Mouse (Mus musculus) liver, embryonic 11.5 days (tissue): ENCODE measurements around the gene Gm42906. TPM values are rescaled to one million over a fixed set of nuclear protein-coding genes. Genes with fewer than 3 reads are reported as not detected.

Source experiments
- ATAC-seq: fragments of 200-750 bp; cut with Nextera tagmentation; replicated peaks from 2 replicates; pipeline ENCODE4 v1.8.0; 2017; ENCODE audit warnings: moderate number of reproducible peaks, mild to moderate bottlenecking, moderate TSS enrichment, moderate library complexity; ENCODE audit not compliant: low FRiP score
- DNase-seq: peaks from one replicate; pipeline ENCODE4 v3.0.0-alpha.2; 2017; ENCODE audit warnings: low spot score
- H3K27ac ChIP-seq: fragments of 300-500 bp; sonication (generic); 2 replicates; pipeline ENCODE4 v1.5.1; 2014; ENCODE audit warnings: mild to moderate bottlenecking, low read depth, low read length, control low read depth
- H3K27me3 ChIP-seq: fragments of 300-500 bp; sonication (generic); replicated peaks from 2 replicates; pipeline ENCODE4 v1.6.1; 2014; ENCODE audit warnings: low read length, mixed read lengths; ENCODE audit not compliant: control insufficient read depth, insufficient read depth
- H3K36me3 ChIP-seq: fragments of 300-500 bp; sonication (generic); 2 replicates; pipeline ENCODE4 v1.6.1; 2014; ENCODE audit warnings: mild to moderate bottlenecking, low read length, moderate library complexity, mixed read lengths; ENCODE audit not compliant: control insufficient read depth, insufficient read depth
- H3K4me1 ChIP-seq: fragments of 300-500 bp; sonication (generic); replicated peaks from 2 replicates; pipeline ENCODE4 v1.6.1; 2014; ENCODE audit warnings: low read length, mixed read lengths; ENCODE audit not compliant: control insufficient read depth, insufficient read depth
- H3K4me2 ChIP-seq: fragments of 300-500 bp; sonication (generic); 2 replicates; pipeline ENCODE4 v1.6.1; 2014; ENCODE audit warnings: mild to moderate bottlenecking, control low read depth, moderate library complexity
- H3K4me3 ChIP-seq: fragments of 300-500 bp; sonication (generic); 2 replicates; pipeline ENCODE4 v1.5.1; 2014; ENCODE audit warnings: low read depth, low read length, control low read depth
- H3K9ac ChIP-seq: fragments of 300-500 bp; sonication (generic); 2 replicates; pipeline ENCODE4 v1.6.1; 2014; ENCODE audit warnings: low read depth, low read length, control low read depth
- H3K9me3 ChIP-seq: fragments of 300-500 bp; sonication (generic); 2 replicates; pipeline ENCODE4 v1.6.1; 2016; ENCODE audit warnings: low read length, inconsistent platforms, mixed read lengths; ENCODE audit not compliant: control insufficient read depth
- WGBS: fragments of 180-500 bp; shearing (Covaris S2); extraction: QIAGEN DNeasy Blood & Tissue Kit; methylation state at CpG from one replicate; pipeline ENCODE4 v1.1.7; 2014; 5-methylcytosine and 5-hydroxymethylcytosine counted together
- polyA plus RNA-seq: library from polyadenylated mRNA; unstranded; fragments of >200 nt; fragmentation: Nextera tagmentation; extraction: Ambion mirVana; gene quantifications from 2 replicates; pipeline ENCODE4 v1.2.1, GENCODE M21; 2014

Gene Gm42906
- polyA plus RNA-seq, 1 experiment from 2014 or later: not detected

DNA sequence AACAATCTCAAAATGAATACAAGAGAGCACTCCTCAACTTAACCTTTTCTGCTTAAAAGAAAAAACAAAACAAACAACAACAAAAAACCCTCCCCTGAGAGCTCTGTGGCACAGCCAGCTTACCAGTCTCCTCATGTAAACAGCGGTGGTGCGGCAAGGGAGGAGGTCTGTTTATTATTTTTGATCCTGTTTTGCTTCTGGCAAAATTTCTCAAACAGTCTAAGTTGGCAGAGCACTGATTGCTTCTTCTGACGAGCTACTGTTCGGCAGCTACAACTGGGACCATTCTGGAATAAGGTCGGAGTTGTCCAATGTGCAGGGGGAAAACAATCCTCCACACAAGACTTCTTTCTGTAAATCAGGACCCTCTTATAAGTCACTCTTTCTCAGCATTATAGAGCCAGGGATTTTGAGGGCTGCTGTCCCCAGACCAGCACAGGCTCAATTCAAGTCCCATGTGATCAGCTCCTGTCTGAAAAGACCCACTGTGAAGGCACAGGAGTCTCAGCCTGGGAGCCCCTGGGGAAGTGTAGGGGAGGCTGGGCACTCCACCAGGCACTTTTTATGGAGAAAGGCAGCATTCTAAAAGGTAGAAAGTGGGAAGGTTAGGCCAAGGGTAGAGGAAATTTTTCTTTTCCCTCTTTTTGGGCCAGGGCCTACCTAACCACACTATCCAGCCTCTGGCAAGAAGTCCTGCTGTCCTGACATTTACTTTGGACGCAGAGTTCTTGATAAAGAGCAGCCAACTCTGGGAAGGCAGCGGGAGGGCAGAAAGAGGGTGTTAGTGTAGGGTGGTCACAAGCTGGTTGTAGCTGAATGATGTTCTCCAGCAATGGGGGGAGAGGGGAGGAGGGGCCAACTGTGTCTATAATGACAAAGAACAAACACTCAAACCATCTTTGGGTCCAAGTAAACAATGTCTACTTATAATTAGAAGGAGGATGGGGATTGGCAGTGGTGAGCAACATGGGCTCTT lies 253.2 kb downstream of the Gm42906 start:
- no peak overlapping the region for H3K4me3 ChIP-seq
- no peaks in the 10 kb centered on the region for H3K4me1 ChIP-seq
- no peak overlapping the region for H3K4me2 ChIP-seq
- no peak for DNase-seq
- H3K9me3 ChIP-seq: no peaks in the 10 kb centered on the region
- ATAC-seq: no peak
- H3K27me3 ChIP-seq: no peaks in the 10 kb centered on the region
- H3K27ac ChIP-seq: no peak overlapping the region
- H3K36me3 ChIP-seq: no peaks in the 10 kb centered on the region
- 70% methylated on average over 7 of the region's 7 CpGs for WGBS
- H3K9ac ChIP-seq: no peak overlapping the region

DNA sequence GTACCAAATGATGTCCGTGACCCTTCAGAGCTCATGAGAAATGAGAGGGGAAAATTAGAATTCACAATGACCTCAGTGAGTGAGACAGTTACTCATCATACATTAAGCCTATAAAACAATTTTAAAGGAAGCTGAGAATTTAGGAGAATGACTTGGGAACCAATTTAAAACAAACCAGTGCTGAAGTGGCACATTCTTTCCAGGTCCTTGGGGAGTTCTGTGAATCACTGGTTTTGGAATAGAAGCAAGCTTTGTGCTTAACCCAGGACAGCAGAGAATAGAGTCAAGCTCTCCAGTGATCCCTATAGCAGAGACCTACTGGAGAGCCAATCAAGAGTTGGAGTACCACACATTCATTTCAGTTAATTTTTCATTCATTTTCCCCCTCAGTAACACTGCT lies 254.2 kb downstream of the Gm42906 start:
- ATAC-seq (no peak), DNase-seq (no peak)
- Histone ChIP-seq H3K27me3 (no peaks in the 10 kb centered on the region), H3K9ac (no peak overlapping the region), H3K4me1 (no peaks in the 10 kb centered on the region), H3K9me3 (no peaks in the 10 kb centered on the region), H3K27ac (no peak overlapping the region), H3K4me3 (no peak overlapping the region), H3K36me3 (no peaks in the 10 kb centered on the region), H3K4me2 (no peak overlapping the region)
- WGBS: 84% methylated on average over 1 of the region's 1 CpGs

DNA sequence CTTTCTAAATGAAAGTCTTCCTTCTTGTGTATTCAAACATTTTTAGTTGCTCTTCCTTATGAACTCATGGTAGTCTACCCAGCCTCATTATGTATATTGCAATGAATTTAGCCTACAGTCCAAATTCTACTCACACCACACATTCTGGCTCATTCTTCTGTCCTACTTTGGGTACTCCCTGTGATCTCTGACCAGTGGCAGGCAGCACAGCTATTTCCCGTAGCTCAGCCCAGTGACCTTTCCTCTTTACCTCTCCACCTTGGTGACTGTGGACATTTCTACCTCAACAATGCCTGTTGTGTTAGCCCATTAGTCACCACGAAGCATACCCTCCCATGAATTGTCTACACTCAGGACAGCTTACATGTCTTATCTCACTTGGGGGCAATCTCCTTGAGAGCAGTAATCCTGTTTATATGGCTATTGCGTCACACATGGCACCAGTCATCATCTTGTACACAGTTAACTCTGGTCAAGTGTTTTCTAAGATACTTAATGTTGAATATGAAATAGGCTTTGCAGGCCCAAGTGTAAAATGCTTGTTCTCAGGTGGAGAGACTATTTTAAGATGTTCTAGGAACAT lies 257.7 kb downstream of the Gm42906 start:
- no peak overlapping the region for H3K27ac ChIP-seq
- no peak for DNase-seq
- ATAC-seq: no peak
- H3K9me3 ChIP-seq: no peaks in the 10 kb centered on the region
- no peaks in the 10 kb centered on the region for H3K36me3 ChIP-seq
- H3K9ac ChIP-seq: no peak overlapping the region
- 69% methylated on average over 3 of the region's 3 CpGs for WGBS
- no peaks in the 10 kb centered on the region for H3K4me1 ChIP-seq
- no peak overlapping the region for H3K4me2 ChIP-seq
- no peaks in the 10 kb centered on the region for H3K27me3 ChIP-seq
- no peak overlapping the region for H3K4me3 ChIP-seq

DNA sequence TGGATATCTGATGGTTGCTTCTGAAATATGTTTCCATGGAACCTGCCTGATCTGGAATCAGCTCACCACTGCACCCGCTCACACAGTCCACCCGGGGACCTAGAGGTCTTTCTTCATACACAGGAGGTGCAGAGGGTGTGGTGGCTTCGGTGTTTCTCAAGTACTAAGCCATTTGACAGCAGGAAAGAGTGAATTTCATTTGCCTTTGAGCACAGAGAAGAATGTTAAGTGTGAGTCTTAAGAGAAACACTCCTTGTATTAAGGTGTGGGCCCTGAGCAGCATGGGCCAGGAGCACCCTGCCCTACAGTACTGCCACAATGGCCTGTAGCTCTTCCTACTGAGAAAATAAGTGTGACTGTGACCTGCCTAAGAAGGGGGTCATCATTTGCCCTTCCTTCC lies 259.8 kb downstream of the Gm42906 start:
- Histone ChIP-seq H3K4me3 (no peak overlapping the region), H3K9me3 (no peaks in the 10 kb centered on the region), H3K36me3 (no peaks in the 10 kb centered on the region), H3K27me3 (no peaks in the 10 kb centered on the region), H3K4me2 (no peak overlapping the region), H3K4me1 (no peaks in the 10 kb centered on the region), H3K9ac (no peak overlapping the region), H3K27ac (no peak overlapping the region)
- ATAC-seq: no peak
- 86% methylated on average over 3 of the region's 3 CpGs for WGBS
- DNase-seq: no peak

DNA sequence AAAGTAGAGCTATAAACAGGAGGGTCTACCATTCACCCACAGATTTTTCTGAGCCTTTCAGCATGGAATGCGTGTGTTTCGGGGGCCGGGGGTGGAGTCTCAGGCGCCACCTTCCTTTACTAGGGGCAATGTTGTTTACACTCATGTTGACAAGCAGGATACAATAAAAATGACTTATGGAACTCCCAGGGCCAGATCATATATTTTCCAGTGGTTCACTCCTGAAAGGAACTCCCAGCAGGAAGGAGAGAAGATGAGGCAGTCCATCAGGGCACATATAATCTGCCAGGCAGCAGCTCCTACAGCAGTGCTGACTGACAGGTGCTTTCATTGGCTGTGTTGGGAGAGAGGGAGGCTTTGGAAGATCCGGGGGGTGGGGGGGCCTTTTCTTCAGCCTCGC lies 260.3 kb downstream of the Gm42906 start:
- H3K27ac ChIP-seq: no peak overlapping the region
- H3K27me3 ChIP-seq: no peaks in the 10 kb centered on the region
- H3K9ac ChIP-seq: no peak overlapping the region
- no peak for ATAC-seq
- H3K4me3 ChIP-seq: no peak overlapping the region
- H3K9me3 ChIP-seq: no peaks in the 10 kb centered on the region
- no peak overlapping the region for H3K4me2 ChIP-seq
- WGBS: 77% methylated on average over 6 of the region's 6 CpGs
- no peaks in the 10 kb centered on the region for H3K4me1 ChIP-seq
- DNase-seq: no peak
- H3K36me3 ChIP-seq: no peaks in the 10 kb centered on the region

DNA sequence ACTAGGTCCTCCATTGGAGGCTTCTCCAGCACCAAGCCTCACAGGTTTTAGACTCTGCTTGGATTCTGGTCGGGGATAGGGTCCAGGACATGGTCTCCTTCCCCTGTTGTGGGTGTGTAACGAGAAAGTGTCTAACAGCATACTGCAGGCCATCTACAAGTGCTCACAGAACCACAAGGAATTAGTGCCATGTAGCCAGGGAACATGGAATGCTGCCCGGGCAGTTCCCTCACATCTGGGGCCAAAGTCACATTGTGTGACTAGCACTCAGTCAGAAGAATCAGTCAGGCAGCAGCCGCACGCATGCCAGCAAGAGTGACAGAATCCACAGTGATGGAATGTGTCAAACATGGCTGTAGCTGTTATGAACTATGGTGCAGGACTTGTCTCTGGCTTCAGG lies 261.7 kb downstream of the Gm42906 start:
- ATAC-seq (no peak), DNase-seq (no peak)
- no peaks in the 10 kb centered on the region for H3K36me3 ChIP-seq
- no peaks in the 10 kb centered on the region for H3K9me3 ChIP-seq
- H3K27ac ChIP-seq: no peak overlapping the region
- no peak overlapping the region for H3K9ac ChIP-seq
- no peaks in the 10 kb centered on the region for H3K27me3 ChIP-seq
- 87% methylated on average over 5 of the region's 5 CpGs for WGBS
- H3K4me3 ChIP-seq: no peak overlapping the region
- H3K4me2 ChIP-seq: no peak overlapping the region
- no peaks in the 10 kb centered on the region for H3K4me1 ChIP-seq

DNA sequence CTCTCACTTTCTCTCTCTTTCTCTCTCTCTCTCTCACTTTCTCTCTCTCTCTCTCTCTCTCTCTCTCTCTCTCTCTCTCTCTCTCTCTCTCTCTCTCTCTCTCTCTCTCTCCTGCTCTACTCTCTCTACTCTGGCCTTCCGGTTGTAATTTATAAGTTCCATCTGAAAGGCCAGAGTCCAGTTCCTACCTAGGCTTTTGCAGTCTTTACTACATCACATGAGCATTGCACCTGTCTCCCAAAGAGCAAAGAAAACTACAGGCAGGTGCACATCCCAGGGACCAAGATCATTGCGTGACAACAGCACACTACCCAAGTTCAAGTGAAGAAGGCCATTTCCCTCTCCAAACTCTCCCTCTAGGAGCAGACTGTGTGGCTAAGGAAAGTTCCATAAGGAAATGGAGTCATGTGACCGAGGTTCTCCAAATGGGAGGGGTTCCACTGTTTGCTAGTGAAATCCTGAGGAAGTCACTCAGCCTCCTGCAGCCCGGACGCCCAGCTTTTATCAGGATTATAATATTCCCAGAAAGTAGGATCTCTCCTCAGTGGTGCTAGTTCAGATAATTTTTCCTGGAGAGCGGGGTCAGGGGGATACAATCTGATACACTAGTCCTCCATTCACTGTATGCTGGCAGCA lies 262.5 kb downstream of the Gm42906 start:
- DNase-seq (no peak), ATAC-seq (no peak)
- Histone ChIP-seq H3K4me3 (no peak overlapping the region), H3K27ac (no peak overlapping the region), H3K27me3 (no peaks in the 10 kb centered on the region), H3K9ac (no peak overlapping the region), H3K4me1 (no peaks in the 10 kb centered on the region), H3K9me3 (no peaks in the 10 kb centered on the region), H3K36me3 (no peaks in the 10 kb centered on the region), H3K4me2 (no peak overlapping the region)
- 72% methylated on average over 6 of the region's 6 CpGs for WGBS

DNA sequence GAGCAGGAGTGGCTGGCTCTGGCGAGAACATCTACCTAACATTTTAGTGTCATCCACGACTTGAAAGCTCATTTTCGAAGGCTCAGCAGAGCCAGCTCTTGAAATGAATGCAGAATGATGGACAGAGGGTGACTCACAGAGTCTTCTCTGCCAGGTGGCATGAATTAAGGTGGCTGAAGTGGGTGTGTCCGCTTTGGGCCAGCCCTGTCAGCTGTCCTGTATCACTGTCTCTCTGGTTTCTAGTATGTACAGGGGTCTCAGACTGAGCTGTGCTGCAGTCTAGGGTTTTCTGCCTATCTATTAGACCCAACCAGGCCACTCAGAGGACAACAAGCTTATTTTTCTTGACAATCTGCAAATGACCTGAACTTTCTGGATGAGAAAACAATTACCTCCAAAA lies 263.1 kb downstream of the Gm42906 start:
- Histone ChIP-seq H3K9ac (no peak overlapping the region), H3K4me2 (no peak overlapping the region), H3K4me1 (no peaks in the 10 kb centered on the region), H3K27ac (no peak overlapping the region), H3K4me3 (no peak overlapping the region), H3K9me3 (no peaks in the 10 kb centered on the region), H3K27me3 (no peaks in the 10 kb centered on the region), H3K36me3 (no peaks in the 10 kb centered on the region)
- 76% methylated on average over 4 of the region's 4 CpGs for WGBS
- DNase-seq (no peak), ATAC-seq (no peak)
